Mouse (Mus musculus): ENCODE results near the gene Pptc7.

DNA sequence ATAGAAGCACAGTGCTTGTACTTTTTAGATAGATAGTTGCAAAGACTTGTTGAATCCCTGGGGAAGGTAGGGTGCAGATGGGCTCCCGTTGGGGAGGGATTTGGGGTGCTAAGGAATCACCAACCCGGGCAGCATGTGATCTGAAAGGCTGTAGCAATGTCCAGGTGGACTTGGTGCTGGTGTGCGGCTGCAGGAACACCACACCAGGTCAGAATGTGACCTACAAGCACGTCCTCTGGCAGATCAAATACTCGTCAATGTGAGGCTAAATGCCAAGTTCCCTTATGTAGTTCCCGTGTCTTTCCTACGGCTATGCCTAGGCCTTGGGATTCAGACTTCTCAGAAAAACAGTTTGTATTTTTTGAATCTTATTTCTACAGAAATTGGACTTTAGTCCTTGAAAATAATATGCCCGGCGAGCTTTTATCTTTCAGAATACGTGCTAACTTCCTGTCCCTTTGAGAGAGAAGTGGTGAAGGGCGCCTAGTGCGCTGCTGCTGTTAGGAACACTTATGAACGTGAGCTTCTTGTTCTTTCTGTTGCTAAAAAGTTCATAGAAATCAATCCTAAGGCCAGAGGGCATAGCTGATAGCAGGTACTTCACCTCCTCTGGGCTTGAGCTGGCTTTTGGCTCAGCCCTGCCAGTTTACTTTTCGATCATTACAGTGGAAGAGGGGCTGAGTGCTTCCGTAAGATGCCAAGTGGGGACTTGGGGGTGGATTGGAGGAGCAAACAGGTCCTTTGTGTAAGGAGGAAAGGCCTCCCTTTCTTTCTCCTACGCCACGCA, 7.6 kb downstream of the Pptc7 start:
- TF ChIP-seq CTCF (IDR thresholded peaks at IDR 0.05; ENCODE audit: extremely low read depth, insufficient read depth, low read length) (no peak), POLR2A (IDR thresholded peaks at IDR 0.05; ENCODE audit: extremely low read depth, insufficient read depth, low read length) (no peak)

All from cortical plate, adult 2 months (tissue).